In the genomic region with DNA sequence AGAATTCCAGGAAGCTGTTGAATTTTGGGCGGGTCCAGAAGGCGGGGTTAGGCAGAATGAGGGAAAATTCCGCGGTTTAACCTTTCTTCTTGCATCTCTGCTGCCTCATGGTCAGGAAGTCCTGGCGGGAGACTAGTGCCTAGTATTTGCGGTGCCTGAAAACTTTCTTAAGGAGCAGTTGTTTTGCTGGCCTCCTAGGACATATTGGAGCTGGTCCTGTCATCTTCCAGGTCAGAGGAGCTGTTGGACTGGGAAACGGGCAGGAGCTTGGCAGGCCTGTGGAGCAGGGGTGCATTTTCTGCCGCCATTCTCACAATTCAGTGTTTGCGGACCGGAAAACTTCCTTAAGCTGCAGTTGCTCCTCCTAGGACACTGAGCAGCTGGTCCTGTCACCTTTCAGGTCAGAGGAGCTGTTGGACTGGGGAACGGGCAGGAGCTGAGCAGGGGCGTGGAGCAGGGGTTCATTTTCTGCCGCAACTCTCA, we compare ENCODE assay signal across 8 mouse cellular contexts. TPM values are rescaled to one million over a fixed set of nuclear protein-coding genes. Genes with fewer than 3 reads are reported as not detected.
DNase-seq lines count a peak whose midpoint lies in the region; ATAC-seq lines count a peak whose summit lies in the region.

No protein-coding gene starts in this region.

- H3K36me3 ChIP-seq in lung, embryonic 15.5 days: no peaks in the 10 kb centered on the region
- H3K36me3 ChIP-seq in embryonic facial prominence, embryonic 12.5 days: no peaks in the 10 kb centered on the region
- H3K36me3 ChIP-seq in neural tube, embryonic 15.5 days: 0 out of 2 replicates have a peak, but pooled peaks cover 2% of the 10 kb centered on the region

- H3K9ac ChIP-seq in lung, embryonic 15.5 days: no peak overlapping the region
- peak overlapping the region; percentile 11 for H3K9ac ChIP-seq in embryonic facial prominence, embryonic 12.5 days
- H3K9ac ChIP-seq in neural tube, embryonic 15.5 days (replicated peaks): no peak overlapping the region

- no peak for DNase-seq in lung, postnatal 14 days
- peak; percentile 15 for DNase-seq in kidney, postnatal 14 days
- DNase-seq in layer of hippocampus, adult 9-10 months (ENCODE audit: low spot score): no peak
- no peak for DNase-seq in urinary bladder, adult 2 months (ENCODE audit: low spot score)
- no peak for DNase-seq in layer of hippocampus, adult 18-20 months (ENCODE audit: low spot score in 2 of 2)

- no peaks in the 10 kb centered on the region for H3K27me3 ChIP-seq in lung, embryonic 15.5 days
- H3K27me3 ChIP-seq in embryonic facial prominence, embryonic 12.5 days: no peaks in the 10 kb centered on the region
- no peaks in the 10 kb centered on the region for H3K27me3 ChIP-seq in neural tube, embryonic 15.5 days (replicated peaks)

- H3K4me2 ChIP-seq in lung, embryonic 15.5 days: peak overlapping the region; percentile 16
- peak overlapping the region; percentile 44 for H3K4me2 ChIP-seq in embryonic facial prominence, embryonic 12.5 days (replicated peaks)
- peak overlapping the region; percentile 22 for H3K4me2 ChIP-seq in neural tube, embryonic 15.5 days

- H3K27ac ChIP-seq in lung, embryonic 15.5 days: no peak overlapping the region
- no peak overlapping the region for H3K27ac ChIP-seq in embryonic facial prominence, embryonic 12.5 days
- H3K27ac ChIP-seq in neural tube, embryonic 15.5 days (replicated peaks): no peak overlapping the region

- H3K4me1 ChIP-seq in lung, embryonic 15.5 days: no peaks in the 10 kb centered on the region
- H3K4me1 ChIP-seq in embryonic facial prominence, embryonic 12.5 days: no peaks in the 10 kb centered on the region
- H3K4me1 ChIP-seq in neural tube, embryonic 15.5 days: no peaks in the 10 kb centered on the region

- ATAC-seq in lung, embryonic 15.5 days (ENCODE audit: borderline replicate concordance, extremely low read depth, low FRiP score, low TSS enrichment): no peak
- ATAC-seq in embryonic facial prominence, embryonic 12.5 days (ENCODE audit: insufficient number of reproducible peaks, insufficient read depth, low FRiP score, low TSS enrichment): no peak
- ATAC-seq in neural tube, embryonic 15.5 days (ENCODE audit: low FRiP score): no peak

- H3K4me3 ChIP-seq in lung, embryonic 15.5 days: peak overlapping the region; percentile 18
- peak overlapping the region; percentile 28 for H3K4me3 ChIP-seq in embryonic facial prominence, embryonic 12.5 days
- 0 out of 2 replicates have a peak overlapping the region, but pooled peaks have one; percentile 1 for H3K4me3 ChIP-seq in neural tube, embryonic 15.5 days (replicated peaks)

- no peaks in the 10 kb centered on the region for H3K9me3 ChIP-seq in lung, embryonic 15.5 days
- peaks cover 17% of the 10 kb centered on the region for H3K9me3 ChIP-seq in embryonic facial prominence, embryonic 12.5 days
- peaks cover 4% of the 10 kb centered on the region; the same call in 1 of the 2 replicates for H3K9me3 ChIP-seq in neural tube, embryonic 15.5 days (replicated peaks)

- 34% methylated on average over 13 of the region's 13 CpGs for WGBS in lung, embryonic 15.5 days
- 41% methylated on average over 13 of the region's 13 CpGs for WGBS in embryonic facial prominence, embryonic 12.5 days
- 44% methylated on average over 13 of the region's 13 CpGs for WGBS in neural tube, embryonic 15.5 days

RNA-seq across cellular contexts. Expression of gene Zfp982, which starts 43.1 kb away (rescaled TPM):
- 4.4 and 4.9 TPM in 2 replicates for polyA plus RNA-seq in lung, embryonic 15.5 days (2015; fragmentation: Nextera tagmentation; extraction: Ambion mirVana)
- polyA plus RNA-seq in embryonic facial prominence, embryonic 12.5 days (2016; fragmentation: Nextera tagmentation; extraction: Ambion mirVana): 9.8 and 11.3 TPM in 2 replicates
- 5.8 and 5.9 TPM in 2 replicates for polyA plus RNA-seq in neural tube, embryonic 15.5 days (2015; fragmentation: Nextera tagmentation; extraction: Ambion mirVana)
- polyA plus RNA-seq in urinary bladder, adult 2 months (2012; rRNA removed): 4.1 and 4.3 TPM in 2 replicates
- total RNA-seq in layer of hippocampus, adult 18-20 months (2021): 1 to 10 TPM; 2.3 to 2.9 TPM
